Mouse (Mus musculus) kidney, embryonic 16.5 days (tissue): ENCODE results near the gene Tnip3. TPM values are rescaled to one million over a fixed set of nuclear protein-coding genes. Genes with fewer than 3 reads are reported as not detected.

Experiments
- ATAC-seq: fragments of 200-750 bp; cut with Nextera tagmentation; 2 replicates; pipeline ENCODE4 v1.8.0; 2017; ENCODE audit warnings: moderate TSS enrichment; ENCODE audit not compliant: low FRiP score, low TSS enrichment
- H3K27ac ChIP-seq: fragments of 300-500 bp; sonication (generic); 2 replicates; pipeline ENCODE4 v1.5.1; 2014; ENCODE audit warnings: low read length
- H3K27me3 ChIP-seq: fragments of 300-500 bp; sonication (generic); 2 replicates; pipeline ENCODE4 v1.6.1; 2014; ENCODE audit warnings: low read length, control low read depth, mixed read lengths; ENCODE audit not compliant: insufficient read depth
- H3K36me3 ChIP-seq: fragments of 300-500 bp; sonication (generic); 2 replicates; pipeline ENCODE4 v1.6.1; 2014; ENCODE audit warnings: low read length, control low read depth, mixed read lengths; ENCODE audit not compliant: insufficient read depth
- H3K4me1 ChIP-seq: fragments of 300-500 bp; sonication (generic); 2 replicates; pipeline ENCODE4 v1.6.1; 2014; ENCODE audit warnings: low read length, control low read depth, mixed read lengths; ENCODE audit not compliant: insufficient read depth
- H3K4me2 ChIP-seq: fragments of 300-500 bp; sonication (generic); replicated peaks from 2 replicates; pipeline ENCODE4 v1.6.1; 2014; ENCODE audit warnings: low read depth, low read length
- H3K4me3 ChIP-seq: fragments of 300-500 bp; sonication (generic); 2 replicates; pipeline ENCODE4 v1.5.1; 2014; ENCODE audit warnings: mild to moderate bottlenecking, low read length
- H3K9ac ChIP-seq: fragments of 300-500 bp; sonication (generic); replicated peaks from 2 replicates; pipeline ENCODE4 v1.6.1; 2014; ENCODE audit warnings: low read length
- H3K9me3 ChIP-seq: fragments of 300-500 bp; sonication (generic); 2 replicates; pipeline ENCODE4 v1.6.1; 2016; ENCODE audit warnings: low read length, control low read depth
- WGBS: fragments of 180-500 bp; shearing (Covaris S2); extraction: QIAGEN DNeasy Blood & Tissue Kit; methylation state at CpG from one replicate; pipeline ENCODE4 v1.1.7; 2014; 5-methylcytosine and 5-hydroxymethylcytosine counted together
- polyA plus RNA-seq: library from polyadenylated mRNA; unstranded; fragments of >200 nt; fragmentation: Nextera tagmentation; extraction: Ambion mirVana; gene quantifications from 2 replicates; pipeline ENCODE4 v1.2.1, GENCODE M21; 2015

Tnip3 gene
- polyA plus RNA-seq, 1 experiment from 2014 or later = 0.17 TPM

DNA sequence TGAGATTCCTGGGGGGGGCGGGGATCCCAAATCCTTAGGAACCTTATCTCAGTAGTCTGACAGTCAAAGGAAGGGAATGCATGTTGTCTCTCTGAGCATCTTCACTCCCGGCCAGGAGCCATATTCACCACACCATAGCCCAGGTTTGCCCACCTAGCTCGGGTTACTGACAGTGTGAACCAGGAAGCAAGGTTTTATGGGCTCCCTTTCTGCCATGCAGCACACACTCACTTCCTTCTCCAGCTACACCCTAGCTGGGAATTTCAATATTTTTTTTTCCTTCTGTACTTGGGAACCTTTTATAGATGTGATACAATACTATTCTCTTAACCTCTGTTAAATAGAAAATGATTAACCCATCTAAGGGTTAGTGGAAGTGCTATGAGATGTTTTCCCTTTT, 73.4 kb downstream of the Tnip3 start:
- 78% methylated on average over 3 of the region's 3 CpGs for WGBS
- Histone ChIP-seq H3K36me3 (no peaks in the 10 kb centered on the region), H3K27me3 (no peaks in the 10 kb centered on the region), H3K4me2 (no peak overlapping the region), H3K9me3 (no peaks in the 10 kb centered on the region; the same call in 1 of the 2 replicates), H3K4me3 (no peak overlapping the region), H3K4me1 (no peaks in the 10 kb centered on the region), H3K27ac (no peak overlapping the region), H3K9ac (no peak overlapping the region)
- ATAC-seq = no peak

DNA sequence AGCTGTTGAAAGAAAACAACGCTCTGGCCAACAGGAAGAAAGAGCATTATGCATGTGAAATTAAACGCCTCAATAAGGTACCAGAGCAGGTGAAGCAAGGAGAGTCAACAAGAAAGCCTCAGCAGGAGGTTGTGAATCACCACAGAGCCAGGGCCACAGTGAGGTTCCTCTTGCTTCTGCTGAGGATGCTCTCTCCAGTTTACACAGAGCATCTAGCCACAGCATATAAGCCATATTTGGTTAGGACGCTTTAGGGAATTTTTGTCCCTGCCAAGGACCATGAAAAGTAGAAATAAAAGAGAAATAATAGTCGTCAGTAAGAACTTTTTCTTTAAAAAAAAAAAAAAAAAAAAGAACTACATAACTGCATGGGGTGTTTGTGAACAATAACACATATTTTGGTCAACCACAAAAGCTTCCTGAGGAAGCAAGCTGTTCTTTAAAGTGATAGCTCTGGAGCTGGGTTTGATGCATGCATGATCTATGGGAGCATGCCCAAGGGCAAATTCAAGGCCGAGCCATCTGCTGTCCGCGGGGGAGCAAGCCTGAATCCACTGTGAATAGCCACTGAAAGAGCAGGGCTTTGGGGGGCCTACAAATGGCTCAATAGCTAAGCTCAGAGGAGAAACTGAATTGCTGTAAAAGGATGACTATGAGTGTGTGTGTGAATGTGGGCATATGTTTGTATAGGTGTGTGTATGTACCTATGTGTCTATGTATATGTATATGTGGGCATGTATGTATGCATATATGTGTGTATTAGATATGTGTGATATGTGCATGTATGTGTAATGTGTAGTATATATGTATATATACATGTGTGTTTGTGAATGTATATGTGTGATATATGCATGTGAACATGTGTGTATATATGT, 75.0 kb downstream of the Tnip3 start:
- no peak for ATAC-seq
- no peaks in the 10 kb centered on the region for H3K9me3 ChIP-seq
- H3K27me3 ChIP-seq = no peaks in the 10 kb centered on the region
- no peak overlapping the region for H3K4me2 ChIP-seq
- H3K36me3 ChIP-seq = no peaks in the 10 kb centered on the region
- no peak overlapping the region for H3K4me3 ChIP-seq
- H3K4me1 ChIP-seq = no peaks in the 10 kb centered on the region
- 44% methylated on average over 7 of the region's 7 CpGs for WGBS
- H3K9ac ChIP-seq = no peak overlapping the region
- H3K27ac ChIP-seq = no peak overlapping the region

DNA sequence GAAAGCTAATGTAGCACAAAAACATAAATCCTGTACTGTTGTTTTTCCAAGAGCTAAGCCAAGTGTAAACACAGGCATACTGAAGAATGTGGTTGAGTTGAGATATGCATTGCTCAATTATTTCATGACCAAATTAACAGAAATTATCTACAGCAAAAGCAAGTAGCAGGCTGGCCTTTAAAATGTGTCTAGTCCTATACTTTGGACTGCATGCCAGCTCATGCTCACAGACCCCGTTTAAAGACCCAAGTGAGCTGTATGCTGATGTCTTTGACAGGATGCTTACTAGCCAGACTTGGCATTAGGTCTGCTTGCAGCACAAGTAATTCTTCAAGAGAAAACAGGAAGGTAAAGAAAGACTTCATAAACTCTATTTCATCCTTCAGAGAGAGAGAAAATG, 75.8 kb downstream of the Tnip3 start:
- Histone ChIP-seq H3K4me1 (no peaks in the 10 kb centered on the region), H3K4me3 (no peak overlapping the region), H3K27ac (no peak overlapping the region), H3K9me3 (no peaks in the 10 kb centered on the region), H3K9ac (no peak overlapping the region), H3K27me3 (no peaks in the 10 kb centered on the region), H3K4me2 (no peak overlapping the region), H3K36me3 (no peaks in the 10 kb centered on the region)
- WGBS = 65% methylated on average over 1 of the region's 1 CpGs
- no peak for ATAC-seq

DNA sequence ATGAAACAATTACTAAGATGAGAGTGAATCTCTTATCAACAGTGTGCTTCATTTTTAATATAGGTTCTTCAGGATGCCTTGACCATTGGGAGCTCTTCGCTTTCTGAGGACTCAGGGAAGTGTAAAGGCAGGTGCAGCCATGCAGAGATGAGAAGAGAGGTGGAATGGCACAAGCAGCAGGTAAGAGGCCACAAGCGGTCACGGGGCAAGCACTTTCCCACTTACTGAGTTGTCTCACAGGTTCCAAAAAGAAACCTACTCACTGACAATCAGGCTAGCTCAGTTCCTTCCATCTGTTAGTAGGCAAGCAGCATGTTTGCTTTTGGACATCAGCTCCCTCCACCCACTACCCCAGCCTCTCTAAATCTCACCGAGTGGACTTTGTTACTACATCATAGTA, 80.7 kb downstream of the Tnip3 start:
- H3K36me3 ChIP-seq = no peaks in the 10 kb centered on the region
- no peaks in the 10 kb centered on the region for H3K9me3 ChIP-seq
- no peak overlapping the region for H3K9ac ChIP-seq
- no peaks in the 10 kb centered on the region for H3K4me1 ChIP-seq
- H3K4me3 ChIP-seq = no peak overlapping the region
- no peak overlapping the region for H3K4me2 ChIP-seq
- H3K27me3 ChIP-seq = no peaks in the 10 kb centered on the region
- ATAC-seq = no peak
- 66% methylated on average over 4 of the region's 4 CpGs for WGBS
- H3K27ac ChIP-seq = no peak overlapping the region

DNA sequence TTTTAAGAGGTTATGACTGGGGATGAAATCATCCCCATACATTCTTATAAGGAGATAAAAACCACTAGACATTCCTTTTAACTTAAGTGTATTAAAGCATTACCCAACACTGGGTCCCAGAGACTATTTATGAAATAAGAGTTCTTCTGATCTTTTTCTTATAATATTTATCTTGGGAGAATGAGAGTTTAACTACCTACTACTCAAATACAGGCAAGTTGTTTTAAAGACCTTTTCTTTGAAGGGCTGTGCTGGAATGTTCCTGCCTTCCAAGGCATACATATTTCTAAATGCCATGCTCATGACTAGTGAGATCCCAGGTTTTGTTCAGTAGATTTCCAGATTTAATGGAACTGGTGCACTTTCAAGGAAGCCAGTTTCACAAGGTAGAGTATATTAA, 81.8 kb downstream of the Tnip3 start:
- Histone ChIP-seq H3K36me3 (no peaks in the 10 kb centered on the region), H3K4me3 (no peak overlapping the region), H3K4me1 (no peaks in the 10 kb centered on the region), H3K27me3 (no peaks in the 10 kb centered on the region), H3K9me3 (no peaks in the 10 kb centered on the region), H3K9ac (no peak overlapping the region), H3K4me2 (no peak overlapping the region), H3K27ac (no peak overlapping the region)
- ATAC-seq = no peak

DNA sequence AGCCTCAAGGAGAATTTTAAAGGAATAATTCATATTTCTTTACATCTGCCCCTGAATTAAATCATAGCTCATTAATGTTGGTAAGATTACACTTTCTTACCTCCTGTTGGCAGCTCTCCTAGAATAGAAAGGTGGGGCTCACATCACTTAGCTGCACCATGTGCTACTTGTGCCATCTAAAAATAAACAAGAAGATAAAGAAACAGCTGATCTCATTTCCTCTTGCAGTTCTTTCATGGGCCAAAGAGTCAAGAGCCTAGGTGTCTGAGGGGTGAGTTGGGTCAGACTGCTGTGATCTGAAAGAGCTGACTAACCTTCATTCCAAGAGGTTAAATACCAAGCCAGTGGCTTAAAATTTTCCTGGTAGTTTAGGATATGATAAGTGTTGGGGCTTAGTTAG, 86.7 kb downstream of the Tnip3 start:
- Histone ChIP-seq H3K9ac (no peak overlapping the region), H3K4me3 (no peak overlapping the region), H3K9me3 (no peaks in the 10 kb centered on the region), H3K27ac (no peak overlapping the region), H3K27me3 (no peaks in the 10 kb centered on the region), H3K4me2 (no peak overlapping the region), H3K36me3 (no peaks in the 10 kb centered on the region), H3K4me1 (no peaks in the 10 kb centered on the region)
- ATAC-seq = no peak

DNA sequence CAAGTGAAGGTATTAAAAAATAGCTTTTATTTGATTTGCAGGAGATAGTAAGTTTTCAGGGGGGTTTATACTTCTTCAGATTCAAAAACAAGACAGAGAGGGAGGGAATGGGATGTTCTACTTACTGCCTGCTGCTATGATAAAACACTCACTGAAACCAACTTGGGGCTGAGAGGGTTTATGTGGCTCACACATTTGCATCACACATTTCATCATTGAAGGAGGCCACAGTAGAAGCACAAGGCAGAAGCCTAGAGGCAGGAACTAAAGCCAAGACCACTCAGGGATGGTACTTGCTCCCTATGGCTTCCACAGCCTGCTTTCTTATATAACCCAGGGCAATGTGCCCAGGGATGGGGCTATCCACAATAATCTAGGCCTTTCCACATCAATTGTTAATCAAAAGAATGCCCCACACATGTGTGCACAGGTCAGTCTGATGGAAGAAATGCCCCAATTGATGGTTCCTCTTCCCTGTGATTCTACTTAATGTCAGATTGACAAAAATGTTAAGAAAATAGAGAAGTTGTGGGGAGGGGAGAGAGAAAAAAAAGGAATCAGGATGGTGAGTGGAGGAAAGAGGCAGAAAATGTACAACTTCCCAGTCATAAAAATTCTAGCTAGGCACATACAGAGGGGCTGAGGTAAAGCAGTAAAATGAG, 88.9 kb downstream of the Tnip3 start:
- no peaks in the 10 kb centered on the region for H3K27me3 ChIP-seq
- H3K4me1 ChIP-seq = no peaks in the 10 kb centered on the region
- no peaks in the 10 kb centered on the region for H3K36me3 ChIP-seq
- no peak overlapping the region for H3K9ac ChIP-seq
- H3K27ac ChIP-seq = no peak overlapping the region
- no peak overlapping the region for H3K4me3 ChIP-seq
- no peak overlapping the region for H3K4me2 ChIP-seq
- no peaks in the 10 kb centered on the region for H3K9me3 ChIP-seq
- no peak for ATAC-seq

DNA sequence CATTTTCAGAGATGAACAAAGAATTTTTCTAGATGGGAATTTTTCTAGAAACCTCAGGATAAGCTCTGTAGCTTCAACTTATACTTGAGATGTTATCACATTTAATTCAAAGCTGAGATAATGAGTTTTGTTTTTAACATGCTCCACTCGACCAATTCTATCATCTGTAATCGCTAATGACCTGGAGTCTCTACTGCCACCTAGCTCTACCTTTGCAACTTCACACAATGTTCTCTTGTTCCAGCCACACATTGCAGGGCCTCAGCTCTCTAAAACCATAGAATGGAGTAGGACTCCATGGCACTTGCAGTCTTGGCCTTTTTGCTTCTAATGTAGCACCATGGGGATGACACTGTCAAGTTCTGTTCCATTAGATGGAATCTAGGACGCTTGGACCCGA, 90.5 kb downstream of the Tnip3 start:
- no peak overlapping the region for H3K4me3 ChIP-seq
- ATAC-seq = no peak
- WGBS = 77% methylated on average over 4 of the region's 4 CpGs
- H3K27ac ChIP-seq = no peak overlapping the region
- no peaks in the 10 kb centered on the region for H3K9me3 ChIP-seq
- H3K27me3 ChIP-seq = no peaks in the 10 kb centered on the region
- H3K36me3 ChIP-seq = no peaks in the 10 kb centered on the region
- no peaks in the 10 kb centered on the region for H3K4me1 ChIP-seq
- no peak overlapping the region for H3K9ac ChIP-seq
- no peak overlapping the region for H3K4me2 ChIP-seq

DNA sequence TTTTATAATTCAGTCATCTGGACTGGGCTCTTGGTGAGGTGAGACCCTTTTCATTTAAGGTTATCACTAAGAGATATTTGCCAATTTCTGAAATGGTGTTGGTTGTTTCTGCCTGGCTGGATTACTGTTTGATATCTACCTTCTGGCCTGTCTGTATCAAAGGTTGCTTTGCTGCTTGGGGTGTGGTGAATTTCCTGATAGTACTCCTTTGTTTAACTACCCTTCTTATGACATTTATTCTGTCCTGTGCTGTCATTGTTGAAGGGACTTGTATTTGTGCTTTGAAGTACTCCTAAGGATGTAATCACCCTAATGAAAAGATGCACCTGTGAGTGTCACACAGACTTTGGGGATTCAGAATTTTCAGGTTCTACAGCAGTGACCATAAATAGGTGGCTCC, 96.1 kb downstream of the Tnip3 start:
- Histone ChIP-seq H3K4me1 (no peaks in the 10 kb centered on the region), H3K4me2 (no peak overlapping the region)
- ATAC-seq = no peak

DNA sequence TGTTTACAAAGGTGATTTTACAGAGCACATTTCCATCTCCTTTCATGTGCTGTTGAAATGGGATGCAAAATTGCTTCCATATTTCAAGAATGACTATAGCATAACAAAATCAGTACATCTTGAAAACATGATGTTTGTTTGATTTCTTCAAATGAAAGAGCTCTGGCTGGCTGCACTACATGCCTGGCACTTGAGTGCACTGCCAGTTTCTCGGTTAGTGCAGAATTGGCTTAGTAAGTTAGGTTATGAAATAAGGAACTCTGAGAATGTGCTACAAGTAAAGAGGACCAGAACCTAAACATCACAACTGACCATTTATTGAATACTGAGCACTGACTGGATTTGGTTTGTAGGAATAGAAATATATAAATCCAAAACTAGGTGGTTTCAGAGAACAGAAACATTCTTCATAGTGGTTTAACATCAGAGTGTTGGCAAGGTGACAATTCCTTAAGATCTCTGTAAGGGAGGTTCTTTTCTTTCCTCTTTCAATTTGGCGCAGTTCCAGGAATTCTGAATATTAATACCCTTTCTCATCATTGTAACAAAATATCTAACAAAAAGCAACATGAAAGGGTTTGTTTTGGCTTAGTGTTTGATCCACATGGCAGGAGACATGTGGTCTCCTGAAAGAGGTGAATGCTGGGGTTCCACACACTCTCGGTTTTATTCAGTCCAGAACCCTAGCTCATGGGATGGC, 98.1 kb downstream of the Tnip3 start:
- no peaks in the 10 kb centered on the region for H3K36me3 ChIP-seq
- no peaks in the 10 kb centered on the region for H3K9me3 ChIP-seq
- H3K4me1 ChIP-seq = no peaks in the 10 kb centered on the region
- no peaks in the 10 kb centered on the region for H3K27me3 ChIP-seq
- no peak overlapping the region for H3K27ac ChIP-seq
- no peak overlapping the region for H3K4me3 ChIP-seq
- 82% methylated on average over 3 of the region's 3 CpGs for WGBS
- no peak for ATAC-seq
- H3K4me2 ChIP-seq = no peak overlapping the region
- H3K9ac ChIP-seq = no peak overlapping the region

More for the DNA sequence above, 96.1 kb downstream of the Tnip3 start:
- Histone ChIP-seq H3K9ac (no peak overlapping the region), H3K36me3 (no peaks in the 10 kb centered on the region), H3K27ac (no peak overlapping the region), H3K4me3 (no peak overlapping the region), H3K9me3 (no peaks in the 10 kb centered on the region), H3K27me3 (no peaks in the 10 kb centered on the region)
